Mouse (Mus musculus) liver, embryonic 13.5 days (tissue): ENCODE data around the gene Acp7. TPM values are rescaled to one million over a fixed set of nuclear protein-coding genes. Genes with fewer than 3 reads are reported as not detected.

Source experiments
- ATAC-seq: fragments of 200-750 bp; cut with Nextera tagmentation; 2 replicates; pipeline ENCODE4 v1.8.0; 2017; ENCODE audit warnings: low read depth, mild to moderate bottlenecking, moderate number of reproducible peaks, moderate library complexity
- DNase-seq: peaks from one replicate; pipeline ENCODE4 v3.0.0; 2022
- H3K27ac ChIP-seq: fragments of 300-500 bp; sonication (generic); 2 replicates; pipeline ENCODE4 v1.5.1; 2015; ENCODE audit warnings: moderate library complexity, mild to moderate bottlenecking, inconsistent platforms
- H3K27me3 ChIP-seq: fragments of 300-500 bp; sonication (generic); 2 replicates; pipeline ENCODE4 v1.6.1; 2015; ENCODE audit warnings: mild to moderate bottlenecking, inconsistent platforms
- H3K36me3 ChIP-seq: fragments of 300-500 bp; sonication (generic); 2 replicates; pipeline ENCODE4 v1.6.1; 2015; ENCODE audit warnings: mild to moderate bottlenecking, inconsistent platforms
- H3K4me1 ChIP-seq: fragments of 300-500 bp; sonication (generic); replicated peaks from 2 replicates; pipeline ENCODE4 v1.6.1; 2015; ENCODE audit warnings: inconsistent platforms
- H3K4me2 ChIP-seq: fragments of 300-500 bp; sonication (generic); 2 replicates; pipeline ENCODE4 v1.6.1; 2015; ENCODE audit warnings: inconsistent platforms, mild to moderate bottlenecking, moderate library complexity
- H3K4me3 ChIP-seq: fragments of 300-500 bp; sonication (generic); replicated peaks from 2 replicates; pipeline ENCODE4 v1.5.1; 2015; ENCODE audit warnings: mild to moderate bottlenecking, inconsistent platforms
- H3K9ac ChIP-seq: fragments of 300-500 bp; sonication (generic); 2 replicates; pipeline ENCODE4 v1.6.1; 2015; ENCODE audit warnings: mild to moderate bottlenecking, inconsistent platforms
- H3K9me3 ChIP-seq: fragments of 300-500 bp; sonication (generic); replicated peaks from 2 replicates; pipeline ENCODE4 v1.6.1; 2016; ENCODE audit warnings: inconsistent platforms
- WGBS: fragments of 180-500 bp; shearing (Covaris S2); methylation state at CpG from one replicate; pipeline ENCODE4 v1.1.7; 2015; ENCODE audit not compliant: insufficient replicate concordance; 5-methylcytosine and 5-hydroxymethylcytosine counted together
- polyA plus RNA-seq: library from polyadenylated mRNA; unstranded; fragments of >200 nt; fragmentation: Nextera tagmentation; extraction: Ambion mirVana; gene quantifications from 2 replicates; pipeline ENCODE4 v1.2.1, GENCODE M21; 2015

The Acp7 gene
- polyA plus RNA-seq, 1 experiment from 2014 or later = not detected

DNA sequence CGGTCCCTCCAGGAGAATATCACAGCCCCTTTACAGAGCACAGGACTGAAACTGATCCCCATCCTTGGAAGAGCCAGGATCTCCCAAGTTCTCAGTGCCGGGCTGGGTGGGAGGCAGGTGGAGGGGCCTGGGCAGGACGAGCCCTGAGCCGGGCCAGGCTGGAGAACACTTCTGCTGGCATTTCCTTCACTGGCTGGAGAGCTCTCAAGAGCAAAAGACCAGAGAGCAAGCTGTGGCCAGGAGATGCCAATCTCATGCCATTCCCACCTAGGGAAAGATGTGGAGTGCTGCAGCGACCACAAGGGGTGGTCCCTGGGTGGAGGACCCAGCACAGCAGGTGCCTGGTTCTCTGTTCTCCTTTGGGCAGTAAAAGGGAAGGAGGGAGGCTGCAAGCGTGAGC is 46.1 kb downstream of the Acp7 start:
- ATAC-seq (no peak), DNase-seq (no peak)
- Histone ChIP-seq H3K27ac (peak overlapping the region; percentile 97), H3K27me3 (no peaks in the 10 kb centered on the region), H3K4me1 (peaks cover 97% of the 10 kb centered on the region), H3K9me3 (no peaks in the 10 kb centered on the region), H3K4me3 (peak overlapping the region; percentile 10), H3K4me2 (peak overlapping the region; percentile 69), H3K9ac (peak overlapping the region; percentile 77), H3K36me3 (peaks cover 7% of the 10 kb centered on the region; the same call in 1 of the 2 replicates)
- WGBS = 81% methylated on average over 6 of the region's 6 CpGs

DNA sequence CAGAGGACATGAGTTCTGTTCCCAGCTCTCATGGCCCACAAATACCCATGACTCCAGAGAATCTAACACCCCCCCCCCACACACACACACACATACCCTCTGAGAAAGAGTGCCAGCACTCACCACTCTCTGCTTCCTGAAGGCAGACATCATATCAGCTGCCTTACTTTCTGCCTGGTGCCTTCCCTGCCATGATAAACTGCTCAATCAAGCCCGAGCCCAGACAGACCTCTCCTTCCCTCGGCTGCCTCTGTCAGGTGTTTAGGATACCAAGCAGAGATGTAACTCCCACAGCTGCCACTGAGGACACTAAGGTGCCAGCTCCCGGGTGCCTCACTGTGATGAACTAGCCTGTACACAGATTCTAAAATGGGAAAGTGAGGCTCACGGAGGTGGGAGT is 46.7 kb downstream of the Acp7 start:
- peak overlapping the region; percentile 35; the same call in 1 of the 2 replicates for H3K4me3 ChIP-seq
- H3K4me1 ChIP-seq = peaks cover 97% of the 10 kb centered on the region
- H3K4me2 ChIP-seq = peak overlapping the region; percentile 69
- no peaks in the 10 kb centered on the region for H3K9me3 ChIP-seq
- DNase-seq = no peak
- peak; percentile 52 for ATAC-seq
- H3K27me3 ChIP-seq = no peaks in the 10 kb centered on the region
- peaks cover 10% of the 10 kb centered on the region; the same call in 1 of the 2 replicates for H3K36me3 ChIP-seq
- H3K9ac ChIP-seq = peak overlapping the region; percentile 77
- 31% methylated on average over 4 of the region's 4 CpGs for WGBS
- peak overlapping the region; percentile 97 for H3K27ac ChIP-seq

DNA sequence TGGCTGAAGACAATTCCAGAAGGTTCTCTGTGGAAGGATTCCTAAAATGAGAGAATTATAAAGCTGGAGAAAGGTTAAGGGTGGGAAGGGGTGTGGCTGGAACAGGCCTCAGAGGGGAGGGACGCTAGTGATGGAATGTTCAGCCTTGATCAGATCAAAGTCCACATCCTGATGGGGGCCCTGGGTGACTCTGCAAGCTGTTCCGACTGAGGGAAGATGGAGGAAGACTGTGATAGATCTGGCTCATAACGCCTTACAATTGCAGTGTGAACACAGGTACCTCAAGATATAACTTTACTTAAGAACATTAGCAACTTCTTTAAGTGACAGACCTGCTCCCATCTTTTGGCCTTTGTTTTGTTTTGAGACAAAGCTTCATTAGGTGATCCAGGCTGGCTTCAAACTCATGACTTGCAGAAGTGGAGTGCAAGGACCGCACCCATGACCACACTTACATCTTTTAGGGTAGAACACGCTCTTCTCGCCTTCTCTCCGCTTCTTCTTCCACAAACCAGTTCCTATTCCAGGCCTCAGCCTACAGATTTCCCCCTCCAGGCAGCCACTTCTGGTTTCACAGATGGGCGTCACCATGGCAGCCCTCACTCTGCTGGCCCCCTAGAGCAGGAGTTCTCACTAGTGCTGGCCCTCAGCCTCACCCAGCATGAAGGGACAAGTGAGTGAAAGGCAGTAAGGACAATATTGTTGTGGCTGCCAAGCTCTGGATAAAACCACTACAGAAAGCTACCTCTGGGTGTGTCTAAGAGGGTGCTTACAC is 47.4 kb downstream of the Acp7 start:
- peak; percentile 54 for DNase-seq
- Histone ChIP-seq H3K4me2 (peak overlapping the region; percentile 69), H3K9ac (peak overlapping the region; percentile 77), H3K4me1 (peaks cover 99% of the 10 kb centered on the region), H3K4me3 (peak overlapping the region; percentile 35), H3K27me3 (no peaks in the 10 kb centered on the region), H3K36me3 (peaks cover 14% of the 10 kb centered on the region; the same call in 1 of the 2 replicates), H3K27ac (peak overlapping the region; percentile 97), H3K9me3 (no peaks in the 10 kb centered on the region)
- WGBS = 46% methylated on average over 8 of the region's 8 CpGs
- ATAC-seq = peak; percentile 64

- WGBS = 20% methylated on average over 11 of the region's 11 CpGs
- H3K27ac ChIP-seq = peak overlapping the region; percentile 97
- no peak for DNase-seq
- no peaks in the 10 kb centered on the region for H3K27me3 ChIP-seq
- H3K9ac ChIP-seq = peak overlapping the region; percentile 77
- H3K4me2 ChIP-seq = peak overlapping the region; percentile 69
- H3K36me3 ChIP-seq = peaks cover 14% of the 10 kb centered on the region; the same call in 1 of the 2 replicates
- no peaks in the 10 kb centered on the region for H3K9me3 ChIP-seq
- peaks cover 100% of the 10 kb centered on the region for H3K4me1 ChIP-seq
- peak overlapping the region; percentile 35 for H3K4me3 ChIP-seq
- no peak for ATAC-seq
Measured at GRCm38 (mm10) chr7:28582841-28583240, 48.3 kb downstream of the Acp7 start.

DNA sequence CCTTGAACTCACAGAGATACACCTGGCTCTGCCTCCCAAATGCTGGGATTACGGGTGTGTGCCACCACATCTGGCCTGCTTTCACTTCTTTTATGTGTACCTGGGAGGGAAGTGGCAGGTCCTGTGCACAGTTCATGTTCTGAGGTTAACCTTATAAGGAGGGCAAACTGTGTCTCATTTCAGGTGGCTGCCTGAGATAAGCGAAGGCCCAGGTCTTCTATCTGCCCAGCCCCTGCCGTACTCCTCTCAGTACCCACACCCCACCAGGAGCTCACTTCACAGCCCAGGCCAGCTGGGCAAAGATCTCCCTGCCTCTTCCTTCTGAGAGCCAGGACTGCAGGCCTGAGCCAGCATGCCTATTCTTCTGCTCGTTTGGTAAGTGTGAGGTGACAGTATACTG is 49.4 kb downstream of the Acp7 start:
- peak overlapping the region; percentile 35 for H3K4me3 ChIP-seq
- peaks cover 100% of the 10 kb centered on the region for H3K4me1 ChIP-seq
- H3K27me3 ChIP-seq = no peaks in the 10 kb centered on the region
- peak overlapping the region; percentile 77 for H3K9ac ChIP-seq
- WGBS = 15% methylated on average over 4 of the region's 4 CpGs
- H3K4me2 ChIP-seq = peak overlapping the region; percentile 69
- no peaks in the 10 kb centered on the region for H3K9me3 ChIP-seq
- peaks cover 14% of the 10 kb centered on the region; the same call in 1 of the 2 replicates for H3K36me3 ChIP-seq
- DNase-seq (peak; percentile 79), ATAC-seq (peak; percentile 90)
- peak overlapping the region; percentile 97 for H3K27ac ChIP-seq

DNA sequence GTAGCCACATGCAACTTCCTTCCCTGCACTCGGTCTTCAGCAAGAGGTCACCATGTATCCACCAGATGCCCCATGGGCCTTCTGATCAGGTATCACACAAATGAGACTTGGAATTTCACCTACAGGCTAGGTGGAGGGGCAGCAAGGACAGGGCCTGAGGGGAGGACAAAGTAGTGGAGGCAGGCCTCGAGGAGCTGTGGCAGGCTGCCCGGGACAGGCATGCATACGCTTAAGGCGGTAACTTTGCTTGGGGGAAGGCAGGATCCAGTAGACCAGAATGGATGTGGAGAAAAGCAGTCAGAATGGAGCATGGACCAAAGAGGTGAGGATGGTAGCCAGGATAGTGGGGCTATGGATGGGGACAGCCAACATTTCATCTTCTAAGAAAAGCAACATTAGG is 51.3 kb downstream of the Acp7 start:
- no peak overlapping the region for H3K4me2 ChIP-seq
- no peak for DNase-seq
- peaks cover 100% of the 10 kb centered on the region for H3K4me1 ChIP-seq
- peak overlapping the region; percentile 85 for H3K27ac ChIP-seq
- H3K9ac ChIP-seq = peak overlapping the region; percentile 42; the same call in 1 of the 2 replicates
- H3K9me3 ChIP-seq = no peaks in the 10 kb centered on the region
- ATAC-seq = no peak
- no peaks in the 10 kb centered on the region for H3K27me3 ChIP-seq
- WGBS = 80% methylated on average over 5 of the region's 5 CpGs
- H3K4me3 ChIP-seq = no peak overlapping the region
- peaks cover 14% of the 10 kb centered on the region; the same call in 1 of the 2 replicates for H3K36me3 ChIP-seq

- DNase-seq = no peak
- no peaks in the 10 kb centered on the region for H3K27me3 ChIP-seq
- no peaks in the 10 kb centered on the region for H3K9me3 ChIP-seq
- H3K27ac ChIP-seq = peak overlapping the region; percentile 85
- WGBS = 70% methylated on average over 5 of the region's 5 CpGs
- H3K4me3 ChIP-seq = no peak overlapping the region
- peak overlapping the region; percentile 61 for H3K9ac ChIP-seq
- H3K4me1 ChIP-seq = peaks cover 100% of the 10 kb centered on the region
- H3K36me3 ChIP-seq = peaks cover 14% of the 10 kb centered on the region; the same call in 1 of the 2 replicates
- no peak overlapping the region for H3K4me2 ChIP-seq
- ATAC-seq = no peak
Measured at GRCm38 (mm10) chr7:28578543-28579053, 52.5 kb downstream of the Acp7 start.

DNA sequence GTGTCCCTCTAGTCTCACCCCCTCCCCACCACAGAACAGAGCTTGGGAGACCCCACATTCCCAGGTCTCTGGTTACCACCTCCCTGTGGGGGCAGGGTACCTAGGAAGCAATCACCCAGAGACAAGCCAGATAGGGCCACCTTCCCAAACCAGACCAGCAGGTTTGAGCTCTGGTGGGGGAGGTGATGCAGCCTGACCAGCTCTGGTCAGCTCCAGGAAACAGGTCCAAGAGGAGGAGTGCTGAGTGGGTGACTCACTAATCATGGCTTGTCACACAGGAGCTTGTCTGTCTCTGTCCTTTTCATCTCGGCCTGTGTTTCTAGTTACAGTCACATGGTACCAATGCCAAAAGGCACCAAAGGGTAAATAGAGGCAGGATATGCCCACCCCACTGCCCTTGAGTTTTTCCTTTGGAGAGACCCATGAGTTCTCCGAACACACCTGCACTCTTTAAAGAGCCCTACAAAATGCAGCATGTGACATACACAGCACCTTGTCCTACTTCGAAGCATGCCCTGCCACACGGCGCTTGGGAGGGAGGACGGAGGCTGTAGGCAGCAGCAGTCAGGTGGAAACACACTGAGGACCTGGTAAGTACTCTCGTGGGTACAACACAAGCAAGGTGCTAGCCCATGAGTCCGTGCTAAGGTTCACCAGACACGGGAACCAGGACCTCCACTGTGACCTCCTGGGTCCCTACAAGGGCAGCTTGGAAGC is 53.1 kb downstream of the Acp7 start:
- no peak overlapping the region for H3K4me2 ChIP-seq
- H3K36me3 ChIP-seq = peaks cover 14% of the 10 kb centered on the region
- ATAC-seq (no peak), DNase-seq (no peak)
- no peaks in the 10 kb centered on the region for H3K9me3 ChIP-seq
- peaks cover 100% of the 10 kb centered on the region for H3K4me1 ChIP-seq
- no peaks in the 10 kb centered on the region for H3K27me3 ChIP-seq
- 77% methylated on average over 9 of the region's 9 CpGs for WGBS
- peak overlapping the region; percentile 61; the same call in 1 of the 2 replicates for H3K9ac ChIP-seq
- peak overlapping the region; percentile 85 for H3K27ac ChIP-seq
- no peak overlapping the region for H3K4me3 ChIP-seq

DNA sequence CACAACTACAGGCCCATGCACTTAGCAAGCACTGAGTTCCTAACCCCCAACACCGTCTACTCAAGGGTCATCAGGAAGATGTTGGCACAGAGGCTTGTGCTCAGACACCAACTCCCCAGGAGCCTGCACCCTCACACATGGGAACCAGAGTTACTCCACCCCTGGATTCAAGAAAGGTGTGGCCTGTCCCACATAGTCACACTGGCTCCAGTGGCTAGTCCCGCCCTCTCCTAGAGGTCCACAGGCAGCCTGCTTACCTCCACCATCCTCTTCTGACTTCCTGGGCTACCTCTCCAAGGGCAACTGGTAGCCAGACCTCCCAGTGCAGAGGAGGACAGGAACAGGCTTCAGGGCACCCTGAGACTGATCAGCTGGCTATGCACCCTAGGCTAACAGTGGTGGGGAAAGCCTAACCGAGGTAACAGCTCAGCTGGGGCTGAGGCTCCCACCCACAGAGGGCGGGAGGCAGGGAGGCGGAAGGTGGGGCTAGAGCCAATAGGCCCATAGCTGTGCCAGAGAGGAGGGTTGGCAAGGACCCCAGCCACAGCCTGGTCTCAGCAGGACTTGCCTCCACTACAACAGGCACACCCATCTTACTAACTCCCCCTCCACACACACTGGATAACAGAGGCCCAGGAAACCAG is 54.7 kb downstream of the Acp7 start:
- Histone ChIP-seq H3K4me2 (peak overlapping the region; percentile 55), H3K4me1 (peaks cover 100% of the 10 kb centered on the region), H3K9me3 (no peaks in the 10 kb centered on the region), H3K27me3 (no peaks in the 10 kb centered on the region), H3K4me3 (peak overlapping the region; percentile 22; the same call in 1 of the 2 replicates), H3K27ac (peak overlapping the region; percentile 85), H3K36me3 (peaks cover 14% of the 10 kb centered on the region), H3K9ac (peak overlapping the region; percentile 61)
- ATAC-seq (peak; percentile 79), DNase-seq (peak; percentile 57)
- WGBS = 36% methylated on average over 5 of the region's 5 CpGs

DNA sequence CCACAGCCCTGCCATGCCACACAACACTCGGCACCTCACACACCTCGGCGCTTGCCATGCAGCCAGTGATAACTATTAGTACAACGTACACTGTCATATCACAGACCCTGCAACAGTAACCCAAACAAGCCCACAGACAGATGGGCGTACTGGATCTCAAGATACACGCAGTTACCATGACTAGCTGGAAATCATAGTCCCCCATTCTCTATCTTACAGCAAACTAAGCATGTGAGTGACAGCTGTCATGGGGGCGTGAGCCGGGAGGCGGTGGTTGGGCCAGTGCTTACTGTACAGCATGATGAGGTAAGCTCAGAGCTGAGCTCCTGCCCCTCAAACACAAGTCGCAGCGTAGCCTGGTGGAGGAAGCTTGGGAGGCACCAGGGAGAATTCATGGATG is 55.5 kb downstream of the Acp7 start:
- Histone ChIP-seq H3K9ac (peak overlapping the region; percentile 46; the same call in 1 of the 2 replicates), H3K27me3 (no peaks in the 10 kb centered on the region), H3K4me2 (peak overlapping the region; percentile 55), H3K27ac (peak overlapping the region; percentile 85), H3K36me3 (peaks cover 7% of the 10 kb centered on the region), H3K4me3 (no peak overlapping the region), H3K9me3 (no peaks in the 10 kb centered on the region), H3K4me1 (peaks cover 100% of the 10 kb centered on the region)
- 45% methylated on average over 11 of the region's 11 CpGs for WGBS
- DNase-seq = peak; percentile 43
- ATAC-seq = peak; percentile 22
